Mouse (Mus musculus) limb, embryonic 10.5 days (tissue): ENCODE measurements around the gene Fam131b. TPM values are rescaled to one million over a fixed set of nuclear protein-coding genes. Genes with fewer than 3 reads are reported as not detected.

ENCODE experiments used
- DNase-seq: peaks from one replicate; pipeline ENCODE4 v3.0.0-alpha.2; 2017; ENCODE audit warnings: low spot score
- H3K27ac ChIP-seq: fragments of 300-500 bp; sonication (generic); 2 replicates; pipeline ENCODE4 v1.5.1; 2016; ENCODE audit warnings: mild to moderate bottlenecking
- H3K27me3 ChIP-seq: fragments of 300-500 bp; sonication (generic); 2 replicates; pipeline ENCODE4 v1.6.1; 2016; ENCODE audit warnings: low read depth, mild to moderate bottlenecking; ENCODE audit not compliant: poor library complexity, severe bottlenecking
- H3K36me3 ChIP-seq: fragments of 300-500 bp; sonication (generic); 2 replicates; pipeline ENCODE4 v1.6.1; 2016; ENCODE audit warnings: mild to moderate bottlenecking, moderate library complexity
- H3K4me1 ChIP-seq: fragments of 300-500 bp; sonication (generic); 2 replicates; pipeline ENCODE4 v1.6.1; 2016
- H3K4me3 ChIP-seq: fragments of 300-500 bp; sonication (generic); 2 replicates; pipeline ENCODE4 v1.5.1; 2016; ENCODE audit warnings: mild to moderate bottlenecking, moderate library complexity
- H3K9me3 ChIP-seq: fragments of 300-500 bp; sonication (generic); replicated peaks from 2 replicates; pipeline ENCODE4 v1.6.1; 2016; ENCODE audit warnings: mild to moderate bottlenecking
- WGBS: fragments of 180-500 bp; shearing (Covaris S2); methylation state at CpG from one replicate; pipeline ENCODE4 v1.1.7; 2016; 5-methylcytosine and 5-hydroxymethylcytosine counted together
- polyA plus RNA-seq: library from polyadenylated mRNA; unstranded; fragments of >200 nt; fragmentation: Nextera tagmentation; extraction: Ambion mirVana; gene quantifications from 2 replicates; pipeline ENCODE4 v1.2.1, GENCODE M21; 2016

The Fam131b gene
- 0.44 and 0.65 TPM in 2 replicates for polyA plus RNA-seq

GRCm38 (mm10) chr6:42324482-42325267 lies at the start of gene Fam131b:
Gene Fam131b, minus strand, starts transcription at chr6:42324643.
- H3K36me3 ChIP-seq: no peaks in the 10 kb centered on the region
- peak; percentile 77 for DNase-seq
- H3K9me3 ChIP-seq: no peaks in the 10 kb centered on the region
- peaks cover 41% of the 10 kb centered on the region for H3K27me3 ChIP-seq
- H3K27ac ChIP-seq: peak within 1 kb of the TSS; percentile 80
- peaks cover 19% of the 10 kb centered on the region for H3K4me1 ChIP-seq
- peak within 1 kb of the TSS; percentile 80 for H3K4me3 ChIP-seq
- WGBS: under 1% methylated on average over 48 of the region's 68 CpGs

- no peaks in the 10 kb centered on the region for H3K36me3 ChIP-seq
- peaks cover 46% of the 10 kb centered on the region for H3K4me1 ChIP-seq
- DNase-seq: no peak
- peak overlapping the region; percentile 68 for H3K4me3 ChIP-seq
- no peaks in the 10 kb centered on the region for H3K9me3 ChIP-seq
- 46% methylated on average over 7 of the region's 7 CpGs for WGBS
- H3K27me3 ChIP-seq: no peaks in the 10 kb centered on the region; the same call in 1 of the 2 replicates
- H3K27ac ChIP-seq: no peak overlapping the region
Observed at GRCm38 (mm10) chr6:42373669-42374430, 49.4 kb upstream of the Fam131b start.

DNA sequence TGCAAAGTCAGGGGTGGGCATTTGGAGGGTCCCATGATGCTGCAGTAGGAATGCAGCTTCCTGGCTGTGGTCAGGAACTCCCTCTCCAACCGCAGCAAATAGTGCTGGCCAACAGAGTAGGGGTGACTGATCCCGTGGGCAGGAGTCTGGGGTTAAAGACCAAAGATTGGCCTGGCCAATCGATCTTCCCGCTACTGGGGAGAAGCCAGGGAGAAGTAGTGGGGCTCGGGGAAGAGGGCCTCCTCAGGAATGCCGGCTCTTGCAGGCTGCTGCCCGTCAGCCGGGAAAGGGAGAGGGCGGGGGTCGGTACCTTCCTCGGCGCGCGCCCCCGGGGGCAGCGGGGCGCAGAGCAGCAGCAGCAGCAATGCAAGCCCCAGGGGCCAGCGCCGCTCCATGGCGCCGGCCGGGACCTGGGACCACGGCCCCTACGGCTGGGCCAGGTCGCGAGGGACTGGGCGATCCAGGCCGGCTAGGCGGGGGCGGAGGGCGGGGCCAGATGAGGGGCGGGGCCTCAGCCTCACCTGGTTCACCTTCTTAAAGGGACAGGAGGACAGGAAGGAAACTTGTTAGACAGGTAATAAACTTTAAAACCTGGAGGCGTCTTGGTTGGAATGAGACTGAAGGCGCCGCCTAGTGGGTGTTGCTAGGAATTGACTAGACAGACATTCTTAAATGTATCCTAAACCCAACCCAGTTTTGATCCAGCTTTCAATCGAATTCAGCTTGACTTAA lies 48.5 kb upstream of the Fam131b start, which contains the start of gene Epha1:
TSS of gene Epha1 (minus strand) at position 453 of the 732 bp plus-strand sequence.
- no peaks in the 10 kb centered on the region; the same call in 1 of the 2 replicates for H3K27me3 ChIP-seq
- no peaks in the 10 kb centered on the region for H3K9me3 ChIP-seq
- peak within 1 kb of the TSS; percentile 68 for H3K4me3 ChIP-seq
- peaks cover 46% of the 10 kb centered on the region for H3K4me1 ChIP-seq
- DNase-seq: peak; percentile 78
- no peaks in the 10 kb centered on the region for H3K36me3 ChIP-seq
- under 1% methylated on average over 34 of the region's 36 CpGs for WGBS
- H3K27ac ChIP-seq: peak within 1 kb of the TSS; percentile 85

DNA sequence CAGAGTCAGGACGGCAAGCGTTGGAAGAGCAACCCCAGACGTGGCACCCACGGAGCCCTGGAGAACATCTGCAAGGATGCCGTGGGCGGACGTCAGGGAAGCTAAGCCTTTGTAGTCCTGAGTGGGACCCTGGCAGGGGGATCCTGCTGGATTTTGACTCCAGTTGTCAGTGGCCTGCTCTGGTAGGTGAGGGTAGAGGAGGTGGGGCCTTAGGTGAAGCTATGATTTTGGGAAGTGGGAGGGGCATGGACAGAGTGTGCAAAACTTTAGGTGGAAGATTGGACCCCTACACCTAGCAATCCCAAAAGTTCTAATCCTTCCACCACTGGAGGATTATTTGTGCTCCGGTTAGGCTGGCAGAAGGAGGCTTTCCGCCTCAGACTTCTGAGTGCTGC lies 48.0 kb upstream of the Fam131b start:
- H3K27me3 ChIP-seq: no peaks in the 10 kb centered on the region; the same call in 1 of the 2 replicates
- WGBS: 12% methylated on average over 9 of the region's 9 CpGs
- H3K36me3 ChIP-seq: no peaks in the 10 kb centered on the region
- peak overlapping the region; percentile 68 for H3K4me3 ChIP-seq
- H3K27ac ChIP-seq: peak overlapping the region; percentile 85
- DNase-seq: peak; percentile 40
- peaks cover 46% of the 10 kb centered on the region for H3K4me1 ChIP-seq
- H3K9me3 ChIP-seq: no peaks in the 10 kb centered on the region

DNA sequence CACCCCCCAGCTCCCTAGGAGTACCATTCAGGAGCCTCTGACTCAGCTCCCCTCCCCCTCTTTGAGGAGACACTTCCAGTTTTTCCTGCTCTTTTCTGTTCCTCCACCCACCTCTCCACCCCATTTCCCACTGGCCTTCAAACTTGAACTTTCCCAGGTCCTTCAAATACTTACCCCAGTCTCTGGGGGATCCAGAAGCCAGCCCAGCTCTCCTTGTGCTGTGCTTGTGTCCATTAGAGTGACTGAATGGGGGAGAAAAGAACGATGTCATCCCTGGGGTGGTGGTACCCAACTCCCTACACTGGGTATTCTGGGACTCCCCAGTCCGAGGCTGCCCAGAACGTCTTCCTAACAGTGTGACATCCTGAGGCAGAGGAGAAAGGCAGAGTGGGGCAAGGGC lies 47.6 kb upstream of the Fam131b start:
- H3K27me3 ChIP-seq: no peaks in the 10 kb centered on the region; the same call in 1 of the 2 replicates
- 6% methylated on average over 3 of the region's 3 CpGs for WGBS
- H3K4me3 ChIP-seq: peak overlapping the region; percentile 68
- H3K27ac ChIP-seq: peak overlapping the region; percentile 85
- H3K9me3 ChIP-seq: no peaks in the 10 kb centered on the region
- no peak for DNase-seq
- H3K36me3 ChIP-seq: no peaks in the 10 kb centered on the region
- peaks cover 46% of the 10 kb centered on the region for H3K4me1 ChIP-seq

- no peak overlapping the region for H3K27ac ChIP-seq
Observed at GRCm38 (mm10) chr6:42370630-42371363, 46.4 kb upstream of the Fam131b start.

DNA sequence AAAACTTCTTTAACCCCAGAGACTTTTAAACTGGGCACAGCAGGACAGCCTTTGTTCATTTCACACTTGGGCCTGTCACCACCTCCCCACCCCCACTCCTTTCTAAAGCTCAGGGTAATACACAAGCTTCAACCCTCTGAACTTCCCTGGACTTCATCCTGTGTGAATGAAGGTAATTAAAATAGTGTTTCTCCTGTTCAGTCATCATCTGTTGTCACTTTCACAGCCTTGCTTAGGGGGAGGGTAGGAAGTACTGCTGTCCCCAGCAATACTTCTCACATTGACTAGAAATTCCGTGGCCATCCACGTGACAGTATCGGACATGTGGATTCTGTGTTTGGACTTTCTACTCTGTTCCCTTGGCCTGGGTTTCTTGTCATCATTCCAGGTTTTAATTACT lies 45.4 kb upstream of the Fam131b start:
- H3K27me3 ChIP-seq: no peaks in the 10 kb centered on the region; the same call in 1 of the 2 replicates

More at GRCm38 (mm10) chr6:42370630-42371363, 46.4 kb upstream of the Fam131b start:
- Histone ChIP-seq H3K36me3 (no peaks in the 10 kb centered on the region), H3K4me1 (peaks cover 46% of the 10 kb centered on the region), H3K4me3 (no peak overlapping the region), H3K9me3 (no peaks in the 10 kb centered on the region), H3K27me3 (no peaks in the 10 kb centered on the region; the same call in 1 of the 2 replicates)
- WGBS: 16% methylated on average over 4 of the region's 4 CpGs
- no peak for DNase-seq

GRCm38 (mm10) chr6:42365215-42365614 lies 40.8 kb upstream of the Fam131b start:
- DNase-seq: no peak
- Histone ChIP-seq H3K27me3 (no peaks in the 10 kb centered on the region), H3K4me1 (peaks cover 16% of the 10 kb centered on the region), H3K27ac (no peak overlapping the region), H3K9me3 (no peaks in the 10 kb centered on the region), H3K4me3 (no peak overlapping the region), H3K36me3 (peaks cover 21% of the 10 kb centered on the region)
- WGBS: 93% methylated on average over 6 of the region's 6 CpGs

More for the DNA sequence above, 45.4 kb upstream of the Fam131b start:
- Histone ChIP-seq H3K36me3 (0 out of 2 replicates have a peak, but pooled peaks cover 1% of the 10 kb centered on the region), H3K4me3 (no peak overlapping the region), H3K4me1 (peaks cover 46% of the 10 kb centered on the region), H3K9me3 (no peaks in the 10 kb centered on the region), H3K27ac (no peak overlapping the region)
- 10% methylated on average over 3 of the region's 3 CpGs for WGBS
- DNase-seq: peak; percentile 67

DNA sequence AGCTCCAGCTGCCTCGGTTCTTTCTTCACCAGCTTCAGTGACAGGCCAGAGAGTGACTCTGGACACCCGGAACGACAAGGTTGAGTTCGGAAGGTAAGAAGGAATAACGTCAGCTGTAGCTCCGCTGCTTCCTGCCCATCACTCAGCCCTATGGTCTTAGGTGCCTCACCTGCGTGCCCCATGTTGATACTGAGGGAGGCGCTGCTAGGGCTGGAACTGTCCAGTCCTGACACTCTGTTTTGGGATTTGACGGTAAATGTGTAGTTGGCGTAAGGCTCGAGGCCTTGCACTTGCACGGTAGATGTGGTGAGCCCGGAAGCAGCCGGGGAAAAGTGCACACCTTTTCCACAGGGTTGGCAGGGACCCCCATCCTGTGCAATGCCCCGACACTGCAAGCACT lies 40.2 kb upstream of the Fam131b start:
- 92% methylated on average over 15 of the region's 15 CpGs for WGBS

DNA sequence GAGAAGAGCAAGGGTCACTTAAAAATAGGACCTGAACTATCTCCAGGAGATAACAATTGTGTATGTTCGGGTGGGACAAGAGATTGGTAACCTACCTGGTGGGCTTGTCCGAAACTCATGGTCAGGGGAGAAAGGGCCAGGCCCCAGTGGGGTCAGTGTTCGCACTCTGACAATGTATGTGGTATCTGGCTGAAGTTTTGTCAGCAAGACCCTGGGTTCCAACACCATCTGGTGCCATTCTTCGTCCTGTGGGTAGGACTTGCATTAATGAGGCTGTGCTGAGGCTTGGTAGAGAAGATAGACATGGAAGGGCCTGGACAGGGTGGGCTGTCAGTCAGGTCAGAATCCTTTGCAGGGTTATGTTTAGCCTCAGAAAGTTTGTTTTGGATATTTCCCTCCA lies 39.6 kb upstream of the Fam131b start:
- H3K27me3 ChIP-seq: no peaks in the 10 kb centered on the region
- H3K36me3 ChIP-seq: peaks cover 33% of the 10 kb centered on the region
- H3K4me3 ChIP-seq: no peak overlapping the region
- WGBS: 96% methylated on average over 4 of the region's 4 CpGs
- H3K4me1 ChIP-seq: peaks cover 7% of the 10 kb centered on the region; the same call in 1 of the 2 replicates
- DNase-seq: no peak
- H3K27ac ChIP-seq: no peak overlapping the region
- no peaks in the 10 kb centered on the region for H3K9me3 ChIP-seq

More for the DNA sequence above, 40.2 kb upstream of the Fam131b start:
- no peaks in the 10 kb centered on the region for H3K9me3 ChIP-seq
- H3K27ac ChIP-seq: no peak overlapping the region
- H3K27me3 ChIP-seq: no peaks in the 10 kb centered on the region
- H3K4me1 ChIP-seq: peaks cover 10% of the 10 kb centered on the region
- H3K36me3 ChIP-seq: peaks cover 28% of the 10 kb centered on the region
- no peak overlapping the region for H3K4me3 ChIP-seq
- no peak for DNase-seq

GRCm38 (mm10) chr6:42362974-42363373 lies 38.5 kb upstream of the Fam131b start:
- Histone ChIP-seq H3K27me3 (no peaks in the 10 kb centered on the region), H3K9me3 (no peaks in the 10 kb centered on the region), H3K4me3 (no peak overlapping the region), H3K27ac (no peak overlapping the region), H3K36me3 (peaks cover 44% of the 10 kb centered on the region), H3K4me1 (peaks cover 8% of the 10 kb centered on the region; the same call in 1 of the 2 replicates)
- 59% methylated on average over 3 of the region's 3 CpGs for WGBS
- DNase-seq: no peak

- Histone ChIP-seq H3K4me3 (no peak overlapping the region), H3K4me1 (peaks cover 13% of the 10 kb centered on the region; the same call in 1 of the 2 replicates), H3K9me3 (no peaks in the 10 kb centered on the region), H3K27me3 (no peaks in the 10 kb centered on the region), H3K27ac (no peak overlapping the region), H3K36me3 (peaks cover 49% of the 10 kb centered on the region)
- WGBS: 92% methylated on average over 1 of the region's 1 CpGs
- DNase-seq: no peak
Observed at GRCm38 (mm10) chr6:42362497-42362896, 38.1 kb upstream of the Fam131b start.
